Mouse (Mus musculus): ENCODE results near the gene Atg14. TPM values are rescaled to one million over a fixed set of nuclear protein-coding genes. Genes with fewer than 3 reads are reported as not detected.

Gene Atg14
- polyA plus RNA-seq, 1 experiment from 2014 or later: 10.2 TPM

Other genes with a start within 250 kb of the Atg14 start
- gene Lgals3, start 202.9 kb downstream of the Atg14 start, polyA plus RNA-seq (2014; fragmentation: Nextera tagmentation; extraction: Ambion mirVana): 21.2 and 21.6 TPM in 2 replicates
- gene Dlgap5, start 152.2 kb downstream of the Atg14 start, polyA plus RNA-seq (2014; fragmentation: Nextera tagmentation; extraction: Ambion mirVana): 71.1 and 71.7 TPM in 2 replicates
- 27.8 and 30.9 TPM in 2 replicates for gene Fbxo34, start 120.2 kb downstream of the Atg14 start, polyA plus RNA-seq (2014; fragmentation: Nextera tagmentation; extraction: Ambion mirVana)
- gene Ktn1, start 77.8 kb upstream of the Atg14 start, polyA plus RNA-seq (2014; fragmentation: Nextera tagmentation; extraction: Ambion mirVana): 43.3 and 45.0 TPM in 2 replicates

Measured in liver, embryonic 11.5 days (tissue).